Mouse (Mus musculus) lung, postnatal 10 days (tissue): ENCODE measurements at regions not wholly inside any gene's neighbourhood (a gene's known extent, or its start where the extent isn't known, plus 50 kb on each side); places are given as distances from the start of the nearest gene placed in this dataset.
"Not testable (repeated sequence)": the region's sequence is repeated elsewhere in the genome, so short reads cannot be mapped to it uniquely, and the experiment has no call there.

Experiments used
- DNase-seq: peaks from one replicate; pipeline ENCODE4 v3.0.0; 2021

DNA sequence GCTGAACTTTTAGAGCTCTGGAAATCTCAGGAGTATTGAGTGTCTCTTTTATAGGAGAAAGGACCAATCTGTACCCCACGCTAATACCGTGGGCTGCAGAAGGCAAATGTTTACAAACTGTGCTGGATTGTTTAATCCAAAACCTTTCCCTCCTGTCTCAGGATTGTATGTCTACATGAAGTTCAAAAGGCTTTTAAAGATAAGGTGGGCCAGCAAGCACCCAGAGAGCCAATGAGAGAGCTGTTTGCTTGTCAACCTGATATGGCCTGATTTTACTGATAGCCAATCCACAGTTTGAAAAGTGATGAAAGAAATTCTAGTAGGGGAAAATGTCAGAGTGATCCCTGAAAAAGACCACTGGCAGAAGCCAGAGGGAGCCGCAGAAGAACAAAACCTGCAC, 305.8 kb downstream of the Inhba start:
- no peak for DNase-seq

DNA sequence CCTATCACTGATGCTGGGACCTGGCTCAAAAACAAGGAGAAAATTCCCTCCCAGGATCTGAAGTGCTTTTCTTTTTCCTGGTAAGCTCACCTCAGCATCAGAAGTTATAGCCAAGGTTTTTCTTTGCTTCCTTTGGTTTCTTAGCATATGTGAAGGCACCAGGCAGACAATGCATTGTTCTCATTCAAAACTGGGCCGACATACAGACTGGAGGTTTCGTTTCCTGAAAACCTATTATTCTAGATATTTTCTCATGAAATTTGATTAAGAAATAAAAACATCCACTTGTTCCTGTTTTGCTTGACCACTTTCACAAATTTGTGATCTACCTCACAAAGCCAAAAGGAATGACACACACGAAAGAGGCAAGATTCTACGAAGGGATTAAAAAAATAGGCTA, 308.7 kb downstream of the Inhba start:
- DNase-seq = no peak

DNA sequence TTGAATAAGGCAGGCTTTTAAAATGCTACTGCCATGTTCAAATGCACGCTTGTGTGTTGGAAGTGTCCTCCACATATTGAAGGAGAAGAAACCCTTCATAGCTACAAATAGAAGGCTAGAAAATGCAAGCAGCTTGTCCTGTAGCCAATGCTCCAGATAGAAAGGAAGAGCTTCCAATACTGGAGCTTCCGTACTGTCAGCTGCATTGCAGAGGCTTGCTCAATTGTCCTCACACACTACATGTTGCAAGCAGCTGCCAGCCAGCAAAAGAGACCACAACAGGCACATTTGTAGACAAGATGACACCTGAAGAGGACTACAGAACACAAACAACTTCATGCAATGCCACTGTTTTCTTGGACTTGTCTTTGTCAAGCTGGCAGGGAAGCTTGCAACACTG, 314.0 kb downstream of the Inhba start:
- no peak for DNase-seq

DNA sequence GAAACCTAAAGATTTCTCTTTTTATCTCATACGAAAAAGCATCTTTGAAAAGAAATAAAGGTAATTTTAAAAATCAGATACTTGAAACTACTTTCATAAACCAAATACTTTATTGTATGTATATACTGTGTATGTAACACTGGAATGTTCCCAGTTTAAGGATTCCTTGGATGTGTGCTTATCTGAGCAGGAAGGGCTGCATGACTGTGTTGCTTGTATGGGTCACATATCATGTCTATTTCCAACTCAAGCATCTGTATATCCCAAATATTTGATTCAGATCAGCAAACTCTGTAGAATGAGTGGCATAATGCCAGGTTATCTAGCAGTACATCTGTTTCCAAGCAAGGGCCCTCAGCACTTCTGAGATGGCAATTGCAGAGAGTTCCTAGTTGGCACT, 330.1 kb downstream of the Inhba start:
- no peak for DNase-seq

DNA sequence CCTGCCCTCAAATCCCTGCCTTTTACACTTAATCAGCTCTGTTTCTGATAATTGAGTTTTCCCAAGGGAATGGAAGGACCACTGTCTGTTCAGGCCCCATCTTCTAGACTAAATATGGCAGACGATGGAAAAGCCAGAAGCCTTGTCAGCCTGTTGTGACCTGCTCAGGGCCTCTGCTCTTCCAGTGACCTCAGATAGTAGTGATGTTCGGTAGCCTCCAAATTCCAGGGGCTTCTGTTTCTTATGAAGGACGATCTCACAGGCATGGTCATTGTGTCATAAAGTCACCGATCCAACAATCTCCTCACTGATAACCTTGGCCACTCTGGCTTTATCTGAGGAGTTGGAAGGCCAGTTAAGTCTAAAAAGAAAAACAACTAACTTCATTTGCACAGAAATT, 330.5 kb downstream of the Inhba start:
- no peak for DNase-seq

DNA sequence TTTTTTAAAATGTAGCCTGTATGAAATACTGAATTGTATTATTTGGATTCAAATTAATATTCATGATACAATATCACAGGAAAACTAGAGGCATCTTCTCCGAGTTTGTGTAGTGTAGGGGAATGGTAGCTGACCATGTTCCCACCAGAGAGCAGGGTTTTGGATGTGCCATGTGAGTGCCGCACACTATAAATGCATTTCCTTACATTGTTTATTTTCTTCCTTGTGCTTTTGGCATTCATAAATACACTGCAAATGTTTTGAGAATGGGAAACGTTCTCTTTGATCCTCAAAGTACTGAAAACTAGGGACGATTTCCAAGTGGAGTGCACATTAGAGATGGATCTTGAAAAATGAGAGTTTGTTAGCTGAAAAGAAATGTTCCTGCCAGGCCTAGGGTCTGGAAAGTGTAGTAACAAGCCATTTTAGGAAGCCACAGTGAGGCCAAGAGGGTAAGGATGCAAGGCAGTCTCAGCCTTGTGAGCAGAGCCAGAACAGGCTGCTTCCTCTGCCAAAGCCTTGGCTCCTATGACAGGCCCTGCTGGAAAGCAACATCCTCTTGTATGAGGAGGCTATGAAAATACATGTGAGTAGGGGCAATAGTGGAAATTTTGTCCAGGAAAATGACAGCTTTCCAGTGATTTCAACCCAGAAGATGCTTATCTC, 331.8 kb downstream of the Inhba start:
- DNase-seq = peak; percentile 40

DNA sequence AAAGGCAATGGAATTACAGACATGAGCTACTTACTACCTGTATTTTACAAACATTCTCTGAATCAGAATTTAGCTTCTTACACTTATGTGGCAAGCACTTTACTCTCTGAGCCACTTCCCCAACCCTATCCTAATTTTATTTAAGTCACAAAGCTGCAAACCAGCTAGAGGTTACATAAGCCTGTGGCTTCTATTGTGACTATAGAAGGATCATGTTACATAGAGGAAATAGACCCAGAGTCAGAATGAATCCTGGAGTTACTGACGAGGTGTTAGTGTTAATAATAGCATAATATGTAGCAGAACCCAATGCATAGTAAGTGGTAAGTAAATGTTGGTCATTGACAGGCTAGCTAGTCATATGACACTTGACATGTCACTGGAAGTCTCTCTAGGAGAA, 337.7 kb downstream of the Inhba start:
- DNase-seq = no peak

DNA sequence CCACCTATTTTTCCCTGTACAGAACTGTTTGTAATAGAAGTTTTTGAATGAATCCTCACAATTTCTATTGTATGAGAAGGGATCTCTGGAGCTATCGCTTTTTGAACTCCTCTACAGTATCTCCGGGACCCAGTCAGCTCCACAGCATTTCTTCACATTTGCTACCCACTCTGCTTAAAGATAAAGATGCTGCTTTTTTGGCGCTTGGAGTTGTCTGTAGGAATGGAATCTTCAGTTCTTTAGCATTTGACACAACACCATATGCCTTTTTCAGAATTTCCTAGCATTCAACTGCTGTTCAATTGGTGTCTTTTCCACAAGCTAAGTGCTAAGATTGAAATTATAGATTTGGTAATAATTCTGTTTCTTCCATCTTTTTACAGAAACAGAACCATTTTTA, 338.4 kb downstream of the Inhba start:
- no peak for DNase-seq

DNA sequence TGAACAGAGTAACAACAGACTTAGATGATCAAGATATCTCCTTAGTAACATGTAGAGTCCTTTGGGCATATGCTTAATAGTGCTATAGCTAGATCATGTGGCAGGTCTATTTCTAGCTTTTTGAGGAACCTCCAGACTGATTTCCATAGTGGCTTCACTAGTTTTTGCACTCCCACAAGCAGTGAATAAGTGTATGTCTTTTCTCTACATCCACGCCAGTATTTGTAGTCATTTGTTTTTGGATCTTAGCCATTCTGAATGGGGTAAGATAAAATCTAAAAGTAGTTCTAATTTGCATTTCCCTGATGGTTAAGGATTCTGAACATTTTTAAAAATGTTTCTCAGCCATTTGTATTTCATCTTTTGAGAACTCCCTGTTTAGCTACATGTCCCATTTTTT, 343.7 kb downstream of the Inhba start:
- DNase-seq = no peak

DNA sequence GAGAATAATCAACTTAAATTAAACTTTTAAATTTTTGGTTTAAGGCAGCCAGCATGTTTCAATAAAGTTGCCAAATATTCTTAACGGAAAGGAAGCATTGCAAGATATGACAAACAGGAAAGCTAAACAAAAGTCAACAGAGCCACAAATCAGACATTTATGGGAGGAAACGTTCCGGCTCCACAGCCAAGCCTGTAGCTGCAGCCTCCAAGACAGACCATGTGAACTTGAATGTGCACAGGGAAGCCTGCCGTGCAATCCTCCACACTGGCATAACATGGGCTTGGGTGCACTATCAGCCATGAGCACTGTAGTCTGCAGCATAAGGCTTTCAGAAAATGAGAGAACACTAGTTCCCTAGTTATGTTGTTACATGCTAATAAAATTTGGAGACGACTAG, 367.8 kb downstream of the Inhba start:
- DNase-seq = no peak

DNA sequence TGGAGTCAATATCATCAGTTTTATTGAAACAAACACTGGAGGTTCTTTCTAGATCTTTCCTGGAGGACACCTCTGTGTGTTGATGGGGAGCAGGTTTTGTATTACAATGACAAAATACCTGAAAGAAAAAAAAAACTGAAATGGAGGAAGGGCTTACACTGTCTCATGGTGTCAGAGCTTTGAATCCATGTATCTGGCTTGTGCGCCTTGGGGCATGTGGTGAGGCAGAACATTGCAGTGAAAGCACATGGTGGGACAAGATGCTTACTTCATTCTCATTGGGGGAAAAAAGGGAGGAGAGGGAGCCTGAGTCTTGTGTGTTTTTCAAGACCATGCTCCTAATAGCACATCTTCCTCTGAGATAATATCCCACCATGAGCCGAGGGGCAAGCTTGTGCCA, 368.3 kb downstream of the Inhba start:
- no peak for DNase-seq

DNA sequence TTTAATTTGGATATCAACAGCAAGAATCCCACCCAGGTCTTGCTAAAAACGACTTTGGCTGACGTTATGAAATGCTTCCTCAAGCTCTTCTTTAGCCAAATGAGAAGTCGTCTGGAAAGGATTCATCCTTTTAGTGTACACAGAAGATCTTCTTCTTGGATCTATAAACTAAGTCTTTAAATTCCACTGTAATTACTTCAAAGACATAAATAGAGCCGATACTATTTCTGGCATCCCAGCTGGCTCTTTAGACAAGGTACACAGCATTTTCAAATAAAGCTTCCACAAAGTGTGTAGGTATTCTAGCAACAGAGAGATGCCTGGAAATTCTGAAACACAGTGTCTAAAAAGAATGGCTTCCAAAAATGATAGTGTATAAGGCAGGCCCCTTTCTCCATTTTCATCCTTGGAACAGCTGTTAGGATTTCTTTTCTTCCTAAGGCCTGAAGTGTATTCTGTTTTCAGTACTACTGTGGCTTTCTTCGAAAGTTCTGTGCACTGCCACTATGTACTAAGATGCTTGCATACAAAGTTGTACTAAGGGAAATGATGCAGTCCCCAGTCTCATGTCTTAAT, 371.4 kb downstream of the Inhba start:
- no peak for DNase-seq

DNA sequence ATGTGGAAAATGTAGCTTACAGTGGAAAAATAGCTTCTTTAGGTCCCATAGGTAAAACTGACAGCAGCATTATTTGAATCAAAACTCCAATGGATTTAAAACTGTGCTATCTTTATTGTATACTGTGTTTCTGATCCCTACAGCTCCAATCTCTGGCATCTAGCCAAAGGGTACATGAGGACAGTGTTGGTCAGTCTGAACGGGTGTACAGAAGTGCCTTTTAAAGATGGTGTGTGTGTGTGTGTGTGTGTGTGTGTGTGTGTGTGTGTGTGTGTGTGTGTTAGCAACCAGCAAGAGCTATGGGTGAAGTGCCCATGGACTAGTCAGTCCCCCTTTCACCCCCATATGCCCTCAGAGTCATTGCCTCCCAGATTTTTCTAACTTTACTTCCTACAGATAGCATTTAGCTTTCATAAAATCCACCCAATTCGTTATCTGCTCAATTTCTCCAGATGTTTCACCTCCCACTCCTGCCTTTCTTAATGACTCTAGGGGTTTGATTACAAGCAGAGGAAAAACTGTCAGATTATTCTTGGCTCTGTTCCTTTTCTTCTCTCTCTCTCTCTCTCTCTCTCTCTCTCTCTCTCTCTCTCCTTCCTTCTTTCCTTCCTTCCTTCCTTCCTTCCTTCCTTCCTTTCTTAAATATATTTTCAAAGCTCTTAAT, 404.8 kb downstream of the Inhba start:
- DNase-seq = peak; percentile 2

DNA sequence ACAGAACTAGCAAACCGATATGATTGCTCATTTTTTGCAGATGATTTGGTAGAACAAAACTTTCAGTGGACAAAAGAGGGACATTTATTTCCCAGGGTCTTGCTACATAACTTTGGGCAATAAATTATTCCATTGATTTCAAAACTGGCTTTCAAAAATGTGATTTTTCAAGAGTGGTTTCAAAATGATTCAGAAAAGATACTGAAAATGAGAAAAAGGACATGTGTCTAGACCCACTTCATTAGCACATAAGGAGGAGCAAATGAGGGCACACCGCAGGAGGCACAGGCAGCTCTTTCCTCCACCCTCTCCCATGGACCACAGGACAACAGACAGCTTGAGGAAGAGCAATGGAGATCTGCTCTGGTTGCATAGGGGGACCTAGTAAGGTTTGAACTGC, 412.5 kb downstream of the Inhba start:
- no peak for DNase-seq

DNA sequence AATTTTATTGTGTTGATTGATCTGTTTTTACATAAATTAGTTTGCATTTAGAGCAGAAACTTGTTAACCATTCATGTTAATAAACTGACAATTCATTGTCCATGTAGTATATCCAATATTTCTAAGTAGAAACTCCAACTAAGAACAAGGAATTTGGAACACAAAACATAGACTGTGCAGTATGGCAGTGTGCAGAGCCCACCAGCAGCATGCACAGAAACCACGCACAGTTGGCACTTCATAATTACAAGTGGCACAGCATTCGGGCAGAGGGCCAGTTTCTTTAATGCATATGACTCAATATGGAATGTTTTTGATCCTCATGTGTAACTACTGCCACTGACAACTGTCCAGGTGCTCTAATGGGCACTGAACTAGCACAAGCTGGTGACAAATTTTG, 423.8 kb downstream of the Inhba start:
- DNase-seq = no peak

DNA sequence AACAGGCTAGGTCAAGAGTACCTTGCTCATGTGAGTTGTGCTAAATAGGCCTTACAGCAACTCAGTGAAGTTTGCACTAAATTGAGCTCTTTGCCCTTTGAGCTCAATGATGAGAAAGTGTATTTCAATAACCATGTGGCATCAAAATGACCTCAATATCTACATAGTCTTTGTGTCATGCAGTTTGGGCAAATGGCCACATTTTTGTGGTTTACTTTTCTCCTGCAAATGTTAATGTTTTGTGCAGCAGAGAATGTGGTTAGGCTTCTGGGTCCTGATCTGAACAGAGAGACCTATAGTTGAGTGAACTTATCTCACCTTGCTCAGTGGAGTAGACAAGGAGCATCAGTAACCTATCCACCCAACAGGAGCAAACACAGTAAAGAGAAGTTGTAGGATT, 441.6 kb downstream of the Inhba start:
- no peak for DNase-seq

DNA sequence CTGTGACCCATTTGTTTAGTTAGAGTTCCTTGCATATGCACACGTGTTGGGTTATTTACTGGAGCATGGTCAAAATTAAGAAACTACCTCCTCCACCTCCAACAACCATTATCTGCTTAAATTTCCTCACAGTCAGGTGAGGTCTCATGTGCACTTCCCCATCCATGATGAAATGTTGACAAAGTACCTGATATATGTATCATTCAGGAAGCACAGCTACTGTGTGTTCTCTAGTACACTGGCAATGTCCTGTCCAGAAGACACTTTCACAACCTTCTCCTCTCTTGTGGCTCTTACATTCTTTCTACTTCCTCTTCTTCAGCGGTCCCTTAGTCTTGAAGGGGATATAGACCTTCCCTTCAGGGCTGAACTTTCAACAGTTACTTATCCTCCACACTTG, 448.1 kb downstream of the Inhba start:
- DNase-seq = no peak

DNA sequence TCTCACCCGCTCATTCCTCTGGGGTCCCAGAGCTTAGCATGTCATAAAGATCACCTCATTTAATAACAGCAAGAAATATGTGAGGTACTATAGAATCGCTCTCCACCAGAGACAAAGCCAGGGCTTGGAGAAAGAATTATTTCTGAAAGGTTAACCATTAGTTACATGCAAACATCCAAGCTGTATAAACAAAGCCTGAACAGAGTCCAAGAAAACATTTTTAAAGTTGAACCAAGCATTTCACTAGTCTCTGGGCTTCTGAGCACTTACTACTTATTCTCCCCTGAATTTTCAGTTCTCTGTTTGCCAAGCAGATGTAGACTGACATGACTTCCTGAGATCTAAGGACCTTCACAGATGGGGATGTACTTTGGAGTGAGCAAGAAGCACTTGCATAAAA, 450.0 kb downstream of the Inhba start:
- no peak for DNase-seq

DNA sequence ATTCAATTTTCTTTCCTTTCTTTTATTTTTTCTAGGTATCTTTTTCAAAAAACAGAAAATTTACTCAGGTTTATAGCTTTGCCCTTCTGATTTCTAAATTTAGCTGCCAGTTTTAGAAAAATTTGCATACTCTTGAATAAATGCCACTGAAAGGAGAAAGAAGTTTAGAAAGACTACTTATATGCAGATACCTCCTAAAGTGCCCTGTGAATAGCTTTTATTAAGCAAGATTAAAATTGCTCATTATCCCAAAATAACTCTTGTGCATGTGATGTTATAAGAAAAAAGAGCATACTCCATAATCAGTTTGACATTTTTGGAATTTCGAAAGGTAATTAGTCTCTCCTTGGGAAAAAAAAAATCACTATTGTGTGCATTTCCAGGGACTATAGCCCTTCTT, 453.2 kb downstream of the Inhba start:
- DNase-seq = no peak

DNA sequence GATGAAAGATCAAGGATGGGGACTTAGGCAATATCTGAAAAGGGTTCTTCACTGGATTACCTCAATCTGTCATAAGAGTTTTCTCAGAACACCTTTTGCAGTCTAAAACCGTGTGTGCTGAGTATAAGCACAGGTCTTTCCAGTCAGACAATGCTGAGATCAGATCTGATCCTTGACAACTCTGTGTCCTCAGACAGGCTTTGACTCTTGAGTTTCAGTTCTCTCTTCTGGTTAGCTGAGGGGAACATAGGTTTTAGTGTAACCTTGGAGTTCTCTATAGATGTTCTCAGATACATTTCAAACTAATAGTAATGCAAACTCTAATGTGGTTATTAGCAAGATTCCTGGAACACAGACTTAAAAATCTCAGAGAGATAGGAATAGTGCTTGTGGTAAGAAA, 453.7 kb downstream of the Inhba start:
- no peak for DNase-seq

DNA sequence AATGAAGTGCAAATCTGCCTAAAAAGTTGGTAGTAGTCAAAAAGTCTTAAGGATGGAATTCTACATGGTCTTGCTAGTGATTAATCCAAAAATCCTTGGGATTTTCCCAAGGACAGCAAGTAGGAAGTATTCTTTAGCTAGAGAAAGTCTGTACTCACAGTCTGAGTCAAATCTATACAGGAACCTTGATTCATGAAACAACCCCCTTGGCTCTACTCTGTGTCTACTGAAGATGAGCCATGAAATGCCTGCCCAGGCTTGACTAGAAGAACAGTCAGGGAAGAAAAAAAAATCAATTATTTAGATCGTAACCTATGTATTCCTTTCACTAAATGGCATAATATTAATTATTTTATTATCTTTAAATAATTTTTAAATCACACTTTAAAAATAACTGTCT, 454.2 kb downstream of the Inhba start:
- no peak for DNase-seq

DNA sequence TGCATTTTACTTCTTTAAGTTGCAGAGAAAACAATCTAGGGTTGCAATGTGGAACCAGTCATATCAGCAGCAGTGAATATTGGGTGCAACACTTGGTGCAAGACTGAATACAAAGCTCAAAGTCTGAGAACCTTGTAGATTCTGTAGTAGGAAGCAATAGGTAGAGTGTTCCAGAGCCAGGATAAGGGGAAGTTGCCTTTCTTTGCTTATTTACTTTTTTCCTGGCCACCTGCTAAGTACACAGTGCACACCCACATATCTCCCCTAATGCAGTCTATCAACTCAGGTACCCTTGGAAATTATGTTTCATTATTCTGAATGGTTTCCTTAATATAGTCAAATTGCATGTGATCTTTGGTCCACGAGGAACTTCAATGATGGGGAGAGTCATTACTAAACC, 464.9 kb downstream of the Inhba start:
- no peak for DNase-seq

DNA sequence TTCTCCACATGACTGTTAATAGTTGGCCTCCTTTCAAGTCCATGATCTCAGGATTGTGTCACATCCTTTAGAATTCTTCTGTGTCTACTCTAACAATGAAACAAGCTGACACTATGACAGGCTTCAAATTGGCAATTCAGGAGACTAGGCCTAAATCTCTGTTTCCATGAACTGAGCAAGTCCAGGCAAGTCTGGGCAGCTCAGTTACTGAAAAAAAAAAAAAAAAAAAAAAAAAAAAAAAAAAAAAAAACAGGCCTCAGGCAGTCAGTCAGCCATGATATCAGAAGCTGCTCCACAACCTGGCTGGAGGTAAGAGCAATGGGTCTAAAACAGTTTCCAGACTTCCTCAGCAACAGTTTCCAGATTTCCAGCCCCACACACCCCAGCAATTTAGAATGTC, 475.6 kb downstream of the Inhba start:
- DNase-seq = no peak

DNA sequence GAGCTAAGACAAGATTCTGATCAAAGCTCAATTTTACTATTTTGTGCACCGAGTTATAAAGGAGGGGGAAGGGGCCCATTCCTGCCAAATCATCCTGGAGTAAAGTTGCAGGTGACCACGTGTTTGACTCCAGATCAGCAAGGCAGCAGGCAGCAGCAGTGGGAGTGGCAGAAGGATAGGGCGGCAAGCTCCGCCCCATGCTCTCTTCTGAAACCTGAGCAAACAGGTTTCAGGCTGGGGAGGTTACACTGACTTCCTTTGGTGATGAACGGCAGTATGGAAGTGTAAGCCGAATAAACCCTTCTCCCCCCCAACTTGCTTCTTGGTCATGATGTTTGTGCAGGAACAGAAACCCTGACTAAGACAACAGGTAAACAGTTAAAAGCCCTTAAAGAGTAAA, 479.0 kb downstream of the Inhba start:
- not testable (repeated sequence) for DNase-seq

DNA sequence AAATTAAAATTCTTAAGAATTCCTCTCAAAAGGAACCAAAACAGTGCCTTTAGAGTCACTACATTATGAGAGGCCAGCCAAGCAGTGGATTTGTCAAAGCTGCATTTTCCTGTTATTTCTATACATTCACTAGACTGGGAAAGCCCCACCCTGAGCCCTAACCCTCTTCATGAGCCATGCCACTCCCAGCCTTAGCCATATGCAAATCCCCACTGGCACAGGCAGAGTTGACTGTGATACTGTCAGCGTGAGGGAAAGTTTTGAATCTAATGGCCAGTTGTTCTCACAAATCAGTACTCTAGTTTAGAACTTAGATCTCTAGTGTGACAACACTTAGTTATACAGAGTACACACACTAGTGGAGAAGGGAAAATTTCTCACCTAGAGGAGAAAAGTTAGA, 486.4 kb downstream of the Inhba start:
- no peak for DNase-seq
